Mouse (Mus musculus) WW6 (cell line): ENCODE data around the gene Cpsf2.
"Not testable (repeated sequence)": the region's sequence is repeated elsewhere in the genome, so short reads cannot be mapped to it uniquely, and the experiment has no call there.

Source experiments
- DNase-seq: peaks from one replicate; pipeline ENCODE4 v3.0.0-alpha.2; 2013; ENCODE audit warnings: low read depth, low spot score

The Cpsf2 gene

GRCm38 (mm10) chr12:101975601-101976571 is at the start of gene Cpsf2:
TSS of gene Cpsf2 (plus strand) at chr12:101975988.
- peak; percentile 42 for DNase-seq

- DNase-seq: no peak
These were observed 47.4 kb upstream of the Cpsf2 start for GRCm38 (mm10) chr12:101928423-101928822.

- DNase-seq: no peak
These were observed 40.6 kb upstream of the Cpsf2 start for GRCm38 (mm10) chr12:101935223-101935622.

- no peak for DNase-seq
These were observed 38.2 kb upstream of the Cpsf2 start for GRCm38 (mm10) chr12:101937572-101937971.

GRCm38 (mm10) chr12:101947986-101948385 is 27.8 kb upstream of the Cpsf2 start:
- DNase-seq: no peak

GRCm38 (mm10) chr12:101948801-101949200 is 27.0 kb upstream of the Cpsf2 start:
- no peak for DNase-seq

- not testable (repeated sequence) for DNase-seq
These were observed 20.0 kb upstream of the Cpsf2 start for GRCm38 (mm10) chr12:101955821-101956220.

- no peak for DNase-seq
These were observed 18.5 kb upstream of the Cpsf2 start for GRCm38 (mm10) chr12:101957079-101957941.

GRCm38 (mm10) chr12:101957942-101958544 is 17.7 kb upstream of the Cpsf2 start, which contains the start of gene Atxn3:
TSS of gene Atxn3 (minus strand) at chr12:101958246.
- peak; percentile 86 for DNase-seq

- no peak for DNase-seq
These were observed 17.2 kb upstream of the Cpsf2 start for GRCm38 (mm10) chr12:101958556-101958955.

- DNase-seq: not testable (repeated sequence)
These were observed 16.6 kb upstream of the Cpsf2 start for GRCm38 (mm10) chr12:101958960-101959780.

- DNase-seq: no peak
These were observed 4.5 kb upstream of the Cpsf2 start for GRCm38 (mm10) chr12:101971311-101971710.

GRCm38 (mm10) chr12:101972230-101972629 is 3.6 kb upstream of the Cpsf2 start:
- DNase-seq: no peak

- no peak for DNase-seq
These were observed 1.2 kb upstream of the Cpsf2 start for GRCm38 (mm10) chr12:101974571-101974970.

- no peak for DNase-seq
These were observed 604 bp upstream of the Cpsf2 start for GRCm38 (mm10) chr12:101975167-101975600.

GRCm38 (mm10) chr12:101976651-101977403 is 1.0 kb downstream of the Cpsf2 start:
- DNase-seq: no peak

- DNase-seq: no peak
These were observed 1.7 kb downstream of the Cpsf2 start for GRCm38 (mm10) chr12:101977404-101977915.

- no peak for DNase-seq
These were observed 2.4 kb downstream of the Cpsf2 start for GRCm38 (mm10) chr12:101978162-101978561.

- DNase-seq: no peak
These were observed 2.8 kb downstream of the Cpsf2 start for GRCm38 (mm10) chr12:101978588-101978987.
